Mouse (Mus musculus) lung, postnatal 0 days (tissue): Measurements from ENCODE around the gene Ftcd. TPM values are rescaled to one million over a fixed set of nuclear protein-coding genes. Genes with fewer than 3 reads are reported as not detected.

Experiments used
- ATAC-seq: fragments of 200-750 bp; cut with Nextera tagmentation; 2 replicates; pipeline ENCODE4 v1.8.0; 2017; ENCODE audit warnings: moderate library complexity
- DNase-seq: peaks from one replicate; pipeline ENCODE4 v3.0.0-alpha.2; 2016; ENCODE audit warnings: low spot score
- H3K27ac ChIP-seq: fragments of 300-500 bp; sonication (generic); 2 replicates; pipeline ENCODE4 v1.5.1; 2014; ENCODE audit warnings: antibody characterized with exemption, mild to moderate bottlenecking, low read length, mixed read lengths
- H3K27me3 ChIP-seq: fragments of 300-500 bp; sonication (generic); replicated peaks from 2 replicates; pipeline ENCODE4 v1.6.1; 2014; ENCODE audit warnings: low read length, mixed read lengths; ENCODE audit not compliant: insufficient read depth
- H3K36me3 ChIP-seq: fragments of 300-500 bp; sonication (generic); 2 replicates; pipeline ENCODE4 v1.6.1; 2014; ENCODE audit warnings: low read length, mixed read lengths; ENCODE audit not compliant: insufficient read depth
- H3K4me1 ChIP-seq: fragments of 300-500 bp; sonication (generic); 2 replicates; pipeline ENCODE4 v1.6.1; 2014; ENCODE audit warnings: antibody characterized with exemption, low read depth, low read length, mixed read lengths; ENCODE audit not compliant: insufficient read depth
- H3K4me2 ChIP-seq: fragments of 300-500 bp; sonication (generic); replicated peaks from 2 replicates; pipeline ENCODE4 v1.6.1; 2014; ENCODE audit warnings: low read depth, mild to moderate bottlenecking, low read length, moderate library complexity, mixed read lengths
- H3K4me3 ChIP-seq: fragments of 300-500 bp; sonication (generic); 2 replicates; pipeline ENCODE4 v1.5.1; 2014; ENCODE audit warnings: low read depth, low read length
- H3K9ac ChIP-seq: fragments of 300-500 bp; sonication (generic); replicated peaks from 2 replicates; pipeline ENCODE4 v1.6.1; 2014; ENCODE audit warnings: low read depth, mild to moderate bottlenecking
- H3K9me3 ChIP-seq: fragments of 300-500 bp; sonication (generic); 2 replicates; pipeline ENCODE4 v1.6.1; 2016; ENCODE audit warnings: low read length, mixed read lengths
- CTCF ChIP-seq: IDR thresholded peaks from 2 replicates; pipeline ENCODE4 v1.5.1; 2016; ENCODE audit warnings: antibody characterized with exemption, mild to moderate bottlenecking
- EP300 ChIP-seq: IDR thresholded peaks from 2 replicates; pipeline ENCODE4 v1.6.1; 2016; ENCODE audit warnings: antibody characterized with exemption, mild to moderate bottlenecking, control low read depth
- WGBS: fragments of 180-500 bp; shearing (Covaris S2); extraction: QIAGEN DNeasy Blood & Tissue Kit; methylation state at CpG from one replicate; pipeline ENCODE4 v1.1.7; 2014; 5-methylcytosine and 5-hydroxymethylcytosine counted together
- polyA plus RNA-seq: library from polyadenylated mRNA; unstranded; fragments of >200 nt; fragmentation: Nextera tagmentation; extraction: Ambion mirVana; gene quantifications from 2 replicates; pipeline ENCODE4 v1.2.1, GENCODE M21; 2015

Ftcd gene
- polyA plus RNA-seq, 1 experiment from 2014 or later = 0.14 TPM

GRCm38 (mm10) chr10:76634094-76634571 lies 58.7 kb downstream of the Ftcd start:
- H3K4me2 ChIP-seq = no peak overlapping the region
- H3K4me1 ChIP-seq = peaks cover 25% of the 10 kb centered on the region; the same call in 1 of the 2 replicates
- peak; percentile 92 for ATAC-seq
- peak; percentile 95 for DNase-seq
- TF ChIP-seq EP300 (peak; percentile 99), CTCF (0 out of 2 replicates have a peak, but pooled peaks have one; percentile 0)
- H3K27me3 ChIP-seq = no peaks in the 10 kb centered on the region
- peak overlapping the region; percentile 90 for H3K27ac ChIP-seq
- H3K36me3 ChIP-seq = no peaks in the 10 kb centered on the region
- H3K4me3 ChIP-seq = no peak overlapping the region
- no peak overlapping the region for H3K9ac ChIP-seq
- WGBS = 25% methylated on average over 7 of the region's 7 CpGs
- no peaks in the 10 kb centered on the region for H3K9me3 ChIP-seq

GRCm38 (mm10) chr10:76634584-76634983 lies 59.1 kb downstream of the Ftcd start:
- DNase-seq = peak; percentile 57
- Histone ChIP-seq H3K36me3 (no peaks in the 10 kb centered on the region), H3K9me3 (no peaks in the 10 kb centered on the region), H3K27me3 (no peaks in the 10 kb centered on the region), H3K9ac (no peak overlapping the region), H3K27ac (peak overlapping the region; percentile 90), H3K4me3 (no peak overlapping the region), H3K4me1 (peaks cover 25% of the 10 kb centered on the region; the same call in 1 of the 2 replicates), H3K4me2 (no peak overlapping the region)
- ATAC-seq = peak; percentile 5
- WGBS = 42% methylated on average over 5 of the region's 5 CpGs
- TF ChIP-seq EP300 = no peak
- TF ChIP-seq CTCF = no peak

- ATAC-seq (peak; percentile 79), DNase-seq (peak; percentile 92)
- no peak overlapping the region for H3K4me3 ChIP-seq
These were observed 60.6 kb downstream of the Ftcd start for GRCm38 (mm10) chr10:76636026-76636425.

GRCm38 (mm10) chr10:76636601-76637000 lies 61.2 kb downstream of the Ftcd start:
- Histone ChIP-seq H3K9me3 (no peaks in the 10 kb centered on the region), H3K27me3 (no peaks in the 10 kb centered on the region), H3K4me2 (no peak overlapping the region), H3K27ac (peak overlapping the region; percentile 85), H3K4me1 (peaks cover 25% of the 10 kb centered on the region; the same call in 1 of the 2 replicates), H3K36me3 (no peaks in the 10 kb centered on the region), H3K9ac (no peak overlapping the region), H3K4me3 (no peak overlapping the region)
- DNase-seq = no peak
- TF ChIP-seq EP300 (no peak), CTCF (no peak)
- WGBS = 85% methylated on average over 4 of the region's 4 CpGs
- no peak for ATAC-seq

More at GRCm38 (mm10) chr10:76636026-76636425, 60.6 kb downstream of the Ftcd start:
- TF ChIP-seq CTCF (no peak), EP300 (peak; percentile 99)
- Histone ChIP-seq H3K4me1 (peaks cover 25% of the 10 kb centered on the region; the same call in 1 of the 2 replicates), H3K27ac (peak overlapping the region; percentile 85), H3K9me3 (no peaks in the 10 kb centered on the region), H3K4me2 (no peak overlapping the region), H3K27me3 (no peaks in the 10 kb centered on the region), H3K9ac (no peak overlapping the region), H3K36me3 (no peaks in the 10 kb centered on the region)
- WGBS = 35% methylated on average over 3 of the region's 3 CpGs

Other genes starting within 250 kb of the Ftcd start
- gene Dip2a, start 230.4 kb upstream of the Ftcd start, polyA plus RNA-seq = 7.2 and 8.1 TPM in 2 replicates
- gene AC141477.1, start 135.2 kb upstream of the Ftcd start, polyA plus RNA-seq = 1.4 TPM in 1 of 2 replicates, not detected in the other
- 16.7 and 18.5 TPM in 2 replicates for gene Pcnt, start 132.9 kb upstream of the Ftcd start, polyA plus RNA-seq
- 30.3 and 32.3 TPM in 2 replicates for gene 2610028H24Rik, start 126.6 kb upstream of the Ftcd start, polyA plus RNA-seq
- 41.9 and 46.0 TPM in 2 replicates for gene Mcm3ap, start 106.7 kb upstream of the Ftcd start, polyA plus RNA-seq
- gene Ybey, start 106.5 kb upstream of the Ftcd start, polyA plus RNA-seq = 5.4 and 5.9 TPM in 2 replicates
- gene Lss, start 44.1 kb upstream of the Ftcd start, polyA plus RNA-seq = 19.4 and 22.3 TPM in 2 replicates
- not detected in 2 replicates for gene Spatc1l, start 13.4 kb upstream of the Ftcd start, polyA plus RNA-seq
- gene Col6a2, start 48.0 kb downstream of the Ftcd start, polyA plus RNA-seq = 242 and 272 TPM in 2 replicates
- 344 and 387 TPM in 2 replicates for gene Col6a1, start 150.5 kb downstream of the Ftcd start, polyA plus RNA-seq